Mouse (Mus musculus): ENCODE results near the gene Bcl2a1c.
A peak's percentile ranks its signal among the peaks of the same experiment; 100 is the strongest.
"Not testable (repeated sequence)": the region's sequence is repeated elsewhere in the genome, so short reads cannot be mapped to it uniquely, and the experiment has no call there.

Bcl2a1c gene

DNA sequence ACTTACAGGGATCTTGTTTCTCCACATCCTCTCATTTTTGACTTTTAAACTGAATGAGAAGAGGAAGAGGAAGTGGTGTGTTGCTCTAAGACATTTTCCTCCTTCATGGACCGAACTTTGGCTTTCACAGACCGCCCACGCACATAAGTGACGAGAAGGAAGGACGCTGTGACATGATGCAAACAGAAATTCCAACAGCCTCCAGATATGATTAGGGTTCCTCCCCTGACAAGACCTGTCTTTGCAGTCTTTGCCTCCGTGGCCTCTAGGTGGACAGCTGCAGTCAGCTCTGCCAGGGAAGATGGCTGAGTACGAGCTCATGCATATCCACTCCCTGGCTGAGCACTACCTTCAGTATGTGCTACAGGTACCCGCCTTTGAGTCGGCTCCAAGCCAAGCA is at the start of gene Bcl2a1c:
Gene Bcl2a1c (plus strand): TSS at position 281 of the 400 bp plus-strand sequence.
- not testable (repeated sequence) for DNase-seq (ENCODE audit: low read depth, low spot score); H3K36me3 ChIP-seq (ENCODE audit: control insufficient read depth, insufficient read depth, low read length, poor library complexity, severe bottlenecking); H3K27me3 ChIP-seq (ENCODE audit: control insufficient read depth, insufficient read depth, low read length, poor library complexity, severe bottlenecking)

DNA sequence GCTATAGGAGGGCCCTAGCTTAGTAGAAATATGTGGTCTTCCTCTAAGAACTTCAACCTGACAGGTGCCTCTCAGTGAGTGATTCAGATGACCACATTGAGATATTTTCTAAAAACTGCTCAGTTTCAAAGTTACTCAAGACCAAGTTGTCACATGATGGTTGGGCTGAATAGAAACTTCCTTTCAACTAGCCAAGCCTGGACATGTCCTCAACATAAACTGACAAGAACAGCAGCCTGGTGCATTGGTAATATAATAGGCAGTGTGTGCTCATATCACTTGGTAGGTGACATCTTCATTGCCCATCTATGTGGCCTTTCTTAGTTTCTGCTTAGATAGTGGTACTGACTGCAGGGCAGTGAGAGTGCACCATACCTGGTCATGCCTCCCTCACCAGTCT is 24.0 kb upstream of the Bcl2a1c start:
- not testable (repeated sequence) for H3K36me3 ChIP-seq (ENCODE audit: control insufficient read depth, insufficient read depth, low read length, poor library complexity, severe bottlenecking); DNase-seq (ENCODE audit: low read depth, low spot score); H3K27me3 ChIP-seq (ENCODE audit: control insufficient read depth, insufficient read depth, low read length, poor library complexity, severe bottlenecking)

DNA sequence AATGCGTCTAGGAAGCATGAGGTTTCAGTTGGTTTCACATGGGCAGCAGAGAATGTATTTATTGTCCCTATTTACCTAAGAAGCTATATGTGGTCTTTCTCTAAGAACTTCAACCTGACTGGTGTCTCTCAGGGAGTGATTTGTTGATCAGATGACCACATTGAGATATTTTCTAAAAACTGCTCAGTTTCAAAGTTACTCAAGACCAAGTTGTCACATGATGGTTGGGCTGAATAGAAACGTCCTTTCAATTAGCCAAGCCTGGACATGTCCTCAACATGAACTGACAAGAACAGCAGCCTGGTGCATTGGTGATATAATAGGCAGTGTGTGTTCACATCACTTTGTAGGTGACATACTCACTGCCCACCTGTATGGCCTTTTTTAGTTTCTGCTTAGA is 18.2 kb upstream of the Bcl2a1c start:
- DNase-seq (ENCODE audit: low read depth, low spot score); H3K36me3 ChIP-seq (ENCODE audit: control insufficient read depth, insufficient read depth, low read length, poor library complexity, severe bottlenecking); H3K27me3 ChIP-seq (ENCODE audit: control insufficient read depth, insufficient read depth, low read length, poor library complexity, severe bottlenecking): not testable (repeated sequence)

DNA sequence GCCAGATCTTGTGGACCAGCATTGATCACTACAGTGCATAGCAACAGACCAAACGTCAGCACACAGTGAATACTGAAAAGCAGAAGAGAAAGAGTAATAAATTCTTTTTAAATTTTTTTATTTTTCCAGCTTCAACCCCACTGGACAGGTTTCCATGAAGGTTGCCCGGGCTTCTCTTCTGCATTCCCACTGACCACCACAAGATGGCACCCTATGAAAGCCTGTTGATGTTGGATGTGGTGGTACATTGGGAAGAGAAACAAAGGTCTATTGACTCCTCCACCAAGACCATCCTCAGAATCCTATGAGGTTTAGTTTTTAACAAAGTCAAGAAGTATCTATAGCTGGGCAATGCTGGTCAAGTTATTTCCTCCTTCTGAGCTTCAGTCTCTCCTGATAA is 11.9 kb upstream of the Bcl2a1c start:
- peak; percentile 57 for DNase-seq (ENCODE audit: low read depth, low spot score)
- H3K36me3 ChIP-seq (ENCODE audit: control insufficient read depth, insufficient read depth, low read length, poor library complexity, severe bottlenecking) = no peaks in the 10 kb centered on the region
- no peaks in the 10 kb centered on the region for H3K27me3 ChIP-seq (ENCODE audit: control insufficient read depth, insufficient read depth, low read length, poor library complexity, severe bottlenecking)

DNA sequence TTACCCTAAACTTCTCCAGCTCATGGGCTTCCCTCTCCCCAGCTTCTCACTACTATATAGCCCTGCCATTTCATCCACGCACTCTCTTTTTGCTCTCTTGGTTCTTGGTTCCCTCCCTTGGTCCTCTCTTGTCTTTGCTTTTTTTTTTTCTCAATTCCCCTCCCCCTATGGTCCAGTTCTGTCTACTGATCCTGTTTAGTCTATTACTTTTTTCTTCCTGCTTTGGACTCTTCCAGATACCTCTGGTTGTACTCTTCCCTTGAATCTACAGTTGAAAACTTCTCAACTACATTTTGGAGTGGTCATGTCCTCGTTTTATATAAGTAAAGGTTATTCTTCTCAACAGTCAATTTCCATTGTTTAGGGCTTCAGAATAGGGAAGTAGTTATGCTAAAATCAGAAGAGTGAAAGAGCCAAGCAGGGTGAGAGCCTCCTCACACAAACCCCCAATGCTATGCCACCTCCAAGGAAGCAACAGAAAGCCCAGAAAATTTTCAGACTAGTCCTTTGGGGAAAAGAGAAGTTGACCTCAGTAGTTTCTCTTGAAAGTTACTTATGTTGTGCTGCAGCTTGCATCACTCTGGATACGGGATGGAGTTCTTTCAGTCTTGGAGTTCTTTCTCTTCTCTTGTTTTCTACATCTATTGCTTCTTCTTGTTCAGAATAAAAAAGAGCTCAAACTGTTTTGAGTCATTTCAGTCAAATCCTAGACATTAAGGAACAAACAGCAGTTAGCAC is 3.8 kb upstream of the Bcl2a1c start:
- Histone ChIP-seq H3K36me3 (ENCODE audit: control insufficient read depth, insufficient read depth, low read length, poor library complexity, severe bottlenecking) (no peaks in the 10 kb centered on the region), H3K27me3 (ENCODE audit: control insufficient read depth, insufficient read depth, low read length, poor library complexity, severe bottlenecking) (no peaks in the 10 kb centered on the region)
- no peak for DNase-seq (ENCODE audit: low read depth, low spot score)

DNA sequence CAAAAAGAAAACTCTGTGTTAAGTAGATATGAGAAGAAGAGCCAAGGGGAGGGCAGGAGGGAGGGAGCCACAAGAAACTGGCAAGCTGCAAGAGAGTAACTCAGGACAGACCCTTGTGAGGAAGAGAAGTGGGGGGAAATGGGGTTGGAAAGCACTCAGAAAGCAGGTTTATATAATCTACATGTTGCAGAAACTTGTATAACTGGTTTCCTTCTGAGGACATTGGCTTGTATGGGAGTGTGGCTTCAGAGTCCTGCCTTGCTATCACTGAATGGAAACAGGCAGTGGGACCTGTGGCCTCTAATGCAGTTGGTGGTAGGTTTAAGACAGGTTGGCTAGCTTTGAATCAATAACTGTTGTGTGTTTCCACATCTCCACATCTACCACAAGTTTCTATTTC is 1.6 kb upstream of the Bcl2a1c start:
- not testable (repeated sequence) for H3K27me3 ChIP-seq (ENCODE audit: control insufficient read depth, insufficient read depth, low read length, poor library complexity, severe bottlenecking); DNase-seq (ENCODE audit: low read depth, low spot score); H3K36me3 ChIP-seq (ENCODE audit: control insufficient read depth, insufficient read depth, low read length, poor library complexity, severe bottlenecking)

DNA sequence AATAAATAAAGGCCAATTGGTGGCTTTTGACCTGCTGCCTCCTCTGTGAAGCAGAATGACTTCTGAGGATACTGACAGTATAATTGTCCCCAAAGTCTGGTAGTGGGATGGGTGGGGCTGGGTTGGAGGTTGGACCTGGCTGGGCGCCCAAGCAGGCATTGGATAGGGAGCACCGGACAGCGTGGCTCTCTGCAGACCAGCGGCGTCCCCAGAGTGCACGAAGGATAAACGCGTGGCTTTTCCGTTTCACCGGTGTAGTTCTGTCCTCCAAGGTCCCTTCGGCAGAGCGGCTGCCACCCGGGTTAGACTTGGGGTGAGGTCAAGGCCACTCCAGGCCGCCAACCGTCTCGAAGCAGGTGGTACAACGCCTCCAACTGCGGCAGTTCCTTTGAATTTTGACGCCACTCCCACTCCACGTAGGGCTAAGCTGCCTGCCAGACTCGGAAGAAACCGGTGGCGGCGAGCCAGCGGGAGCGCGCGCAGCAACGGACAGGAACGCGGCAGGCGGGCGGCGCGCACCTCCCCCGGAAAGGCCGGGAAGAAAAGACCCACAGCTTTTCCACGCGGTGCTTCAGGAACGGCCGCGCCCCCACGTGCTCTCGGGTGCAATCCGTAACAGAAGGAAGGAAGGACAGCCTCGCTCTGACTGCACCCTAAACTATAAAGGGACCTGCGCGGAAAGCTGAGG is 38.0 kb downstream of the Bcl2a1c start:
- DNase-seq (ENCODE audit: low read depth, low spot score) = peak; percentile 11
- H3K36me3 ChIP-seq (ENCODE audit: control insufficient read depth, insufficient read depth, low read length, poor library complexity, severe bottlenecking) = no peaks in the 10 kb centered on the region
- H3K27me3 ChIP-seq (ENCODE audit: control insufficient read depth, insufficient read depth, low read length, poor library complexity, severe bottlenecking) = no peaks in the 10 kb centered on the region; the same call in 1 of the 2 replicates

DNA sequence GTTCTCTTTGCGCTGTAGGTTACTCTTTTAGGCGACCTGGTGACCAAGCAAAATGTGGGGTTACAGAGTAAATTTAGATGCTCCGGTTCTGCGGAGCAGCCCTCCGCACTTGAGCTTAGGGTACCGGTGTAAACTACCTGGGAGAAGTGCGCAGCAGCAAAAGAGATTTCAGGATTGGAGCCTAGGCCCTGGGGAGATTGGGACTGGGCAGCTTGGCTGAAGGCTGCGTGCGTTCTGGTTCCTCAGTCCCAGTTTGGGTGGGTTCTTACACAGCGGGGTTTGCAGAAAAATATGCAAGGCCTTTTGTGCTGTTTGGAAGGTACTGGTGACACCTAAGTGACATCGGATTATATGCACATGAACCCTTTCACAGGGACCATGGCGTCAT is 38.5 kb downstream of the Bcl2a1c start:
- Histone ChIP-seq H3K27me3 (ENCODE audit: control insufficient read depth, insufficient read depth, low read length, poor library complexity, severe bottlenecking) (no peaks in the 10 kb centered on the region; the same call in 1 of the 2 replicates), H3K36me3 (ENCODE audit: control insufficient read depth, insufficient read depth, low read length, poor library complexity, severe bottlenecking) (no peaks in the 10 kb centered on the region)
- no peak for DNase-seq (ENCODE audit: low read depth, low spot score)

DNA sequence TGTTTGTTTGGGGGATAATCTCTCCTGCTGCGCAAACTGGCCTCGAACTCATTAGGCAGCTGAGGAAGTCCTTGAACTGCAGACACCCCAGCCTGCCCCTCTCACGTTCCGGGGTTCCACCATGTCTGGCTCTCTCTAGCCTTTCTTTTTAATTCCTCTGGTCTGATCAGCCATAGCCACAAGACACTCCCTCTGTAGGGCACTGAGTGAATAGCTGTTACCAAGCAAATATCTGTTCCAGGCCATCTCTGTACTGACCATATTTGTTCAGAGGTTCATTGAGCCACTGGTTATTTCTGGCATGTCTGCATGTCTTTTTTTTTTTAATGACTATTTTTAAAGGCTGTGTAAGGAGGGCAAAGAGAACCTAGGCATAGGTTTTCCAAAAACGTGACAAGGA is 39.5 kb downstream of the Bcl2a1c start:
- not testable (repeated sequence) for H3K27me3 ChIP-seq (ENCODE audit: control insufficient read depth, insufficient read depth, low read length, poor library complexity, severe bottlenecking); H3K36me3 ChIP-seq (ENCODE audit: control insufficient read depth, insufficient read depth, low read length, poor library complexity, severe bottlenecking); DNase-seq (ENCODE audit: low read depth, low spot score)

DNA sequence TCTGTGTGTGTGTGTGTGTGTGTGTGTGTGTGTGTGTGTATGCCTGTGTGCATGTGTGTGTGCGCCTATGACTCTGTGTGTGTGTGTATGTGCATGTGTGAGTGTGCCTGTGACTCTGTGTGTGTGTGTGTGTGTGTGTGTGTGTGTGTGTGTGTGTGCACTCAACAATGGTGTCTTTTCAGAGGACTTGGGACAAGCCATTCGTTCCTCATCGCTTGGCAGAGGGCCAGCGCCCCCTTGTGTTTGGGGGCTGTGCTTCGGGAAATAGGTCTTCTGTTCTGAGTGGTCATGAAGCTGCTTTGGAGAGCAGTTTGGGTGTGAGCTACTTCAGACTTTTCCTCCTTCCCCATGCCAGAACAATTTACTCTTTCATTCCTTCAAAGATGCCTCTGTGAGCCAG is 41.8 kb downstream of the Bcl2a1c start:
- not testable (repeated sequence) for H3K36me3 ChIP-seq (ENCODE audit: control insufficient read depth, insufficient read depth, low read length, poor library complexity, severe bottlenecking); DNase-seq (ENCODE audit: low read depth, low spot score); H3K27me3 ChIP-seq (ENCODE audit: control insufficient read depth, insufficient read depth, low read length, poor library complexity, severe bottlenecking)

DNA sequence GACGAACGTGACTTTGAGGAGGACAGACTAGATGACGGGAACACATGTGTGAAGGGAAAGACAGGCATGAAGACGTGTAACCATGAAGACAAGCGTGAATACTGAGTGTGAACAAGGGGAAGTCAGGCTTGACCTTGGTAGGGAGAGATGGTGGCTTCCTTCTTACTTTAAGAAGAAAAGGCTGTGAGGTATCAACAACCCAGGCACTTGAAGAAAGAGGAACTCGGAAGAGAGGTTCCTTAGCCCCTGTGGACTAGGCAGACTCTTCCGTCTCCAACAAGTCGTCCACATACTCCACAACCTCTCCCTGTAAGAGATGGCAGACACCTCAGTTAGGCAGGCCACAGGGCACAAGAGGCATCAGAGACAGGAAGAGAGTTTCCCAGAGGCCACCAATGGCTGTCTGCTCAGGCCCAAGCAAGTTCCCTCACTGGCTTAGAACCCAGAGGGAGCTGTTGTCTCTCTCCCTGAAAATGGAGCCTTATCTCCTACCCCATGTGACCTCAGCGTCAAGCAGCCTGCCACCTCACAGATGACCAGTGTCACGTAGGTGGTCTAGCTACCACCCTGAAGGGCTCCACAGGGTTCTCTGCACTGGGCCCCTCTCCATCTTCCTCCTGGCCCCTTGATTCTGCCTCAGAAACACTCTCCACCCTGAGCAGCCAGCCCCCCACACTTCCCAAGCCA is 45.5 kb downstream of the Bcl2a1c start:
- peaks cover 5% of the 10 kb centered on the region for H3K36me3 ChIP-seq (ENCODE audit: control insufficient read depth, insufficient read depth, low read length, poor library complexity, severe bottlenecking)
- DNase-seq (ENCODE audit: low read depth, low spot score) = no peak
- no peaks in the 10 kb centered on the region for H3K27me3 ChIP-seq (ENCODE audit: control insufficient read depth, insufficient read depth, low read length, poor library complexity, severe bottlenecking)

DNA sequence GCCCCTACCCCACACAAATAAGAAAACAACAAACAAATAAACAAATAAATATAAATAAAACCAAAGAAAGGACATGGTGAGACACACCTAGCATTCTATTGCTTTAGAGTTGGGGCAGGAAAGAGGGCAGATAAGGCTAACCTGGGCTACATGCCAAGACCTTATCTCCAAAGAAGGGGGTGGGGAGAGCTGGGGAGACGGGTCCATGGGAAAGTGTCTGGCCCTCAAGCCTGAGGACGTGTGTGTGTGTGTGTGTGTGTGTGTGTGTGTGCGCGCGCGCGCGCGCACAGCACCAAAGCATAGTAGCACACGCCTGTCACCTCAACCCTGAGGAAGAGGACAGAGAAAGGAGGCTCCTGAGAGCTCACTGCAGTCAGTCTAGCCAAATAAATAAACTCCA is 47.2 kb downstream of the Bcl2a1c start:
- peaks cover 5% of the 10 kb centered on the region for H3K36me3 ChIP-seq (ENCODE audit: control insufficient read depth, insufficient read depth, low read length, poor library complexity, severe bottlenecking)
- DNase-seq (ENCODE audit: low read depth, low spot score) = no peak
- no peaks in the 10 kb centered on the region for H3K27me3 ChIP-seq (ENCODE audit: control insufficient read depth, insufficient read depth, low read length, poor library complexity, severe bottlenecking)

DNA sequence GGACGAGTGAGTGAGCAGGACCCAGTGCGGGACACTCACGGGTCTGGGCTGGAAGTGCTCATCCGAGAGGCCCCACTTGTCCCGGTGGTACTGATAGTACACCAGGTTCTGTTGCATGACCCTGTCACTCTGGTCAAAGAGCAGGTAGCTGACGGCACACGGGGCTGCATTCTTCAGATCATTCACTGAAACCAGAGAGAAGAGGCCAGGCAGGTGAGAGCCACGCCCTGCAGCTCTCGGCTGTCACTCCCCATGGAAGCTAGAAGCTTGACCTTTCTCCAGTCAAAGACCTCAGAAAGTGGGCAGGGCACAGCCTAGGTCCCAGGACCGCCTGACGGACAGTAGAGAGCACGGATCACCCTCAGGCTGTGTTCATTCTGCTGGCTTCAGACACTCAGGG is 49.9 kb downstream of the Bcl2a1c start:
- no peak for DNase-seq (ENCODE audit: low read depth, low spot score)
- H3K27me3 ChIP-seq (ENCODE audit: control insufficient read depth, insufficient read depth, low read length, poor library complexity, severe bottlenecking) = no peaks in the 10 kb centered on the region
- H3K36me3 ChIP-seq (ENCODE audit: control insufficient read depth, insufficient read depth, low read length, poor library complexity, severe bottlenecking) = peaks cover 5% of the 10 kb centered on the region
